Mouse (Mus musculus): ENCODE measurements around the gene Phf13. TPM values are rescaled to one million over a fixed set of nuclear protein-coding genes. Genes with fewer than 3 reads are reported as not detected.

Gene Phf13
- polyA plus RNA-seq, 1 experiment from 2014 or later: 15.1 TPM

DNA sequence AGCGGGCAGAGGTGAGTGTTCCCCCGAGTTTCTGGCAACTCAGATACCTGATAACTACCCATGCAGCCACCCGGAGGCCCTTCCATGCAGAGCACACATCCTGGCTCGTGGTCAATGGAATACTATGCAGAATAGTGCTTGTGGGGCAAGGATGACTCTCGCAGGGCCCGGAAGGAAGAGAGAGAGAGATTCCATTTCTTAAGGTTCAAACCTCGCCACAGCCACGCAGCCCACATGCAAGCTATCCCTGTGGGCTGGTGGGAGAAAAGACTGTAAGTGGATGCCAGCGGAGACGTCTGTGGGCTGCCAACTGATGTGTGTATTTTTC lies 8.1 kb downstream of the Phf13 start:
- Histone ChIP-seq H3K27ac (ENCODE audit: low read depth, low read length) (peak overlapping the region; percentile 63; the same call in 1 of the 2 replicates), H3K4me3 (ENCODE audit: low read depth, low read length) (peak overlapping the region; percentile 71), H3K4me1 (ENCODE audit: control insufficient read depth, insufficient read depth, low read length) (peaks cover 7% of the 10 kb centered on the region; the same call in 1 of the 2 replicates), H3K4me2 (ENCODE audit: low read depth, low read length) (peak overlapping the region; percentile 73), H3K9ac (replicated peaks; ENCODE audit: low read depth, low read length) (peak overlapping the region; percentile 86), H3K27me3 (ENCODE audit: control insufficient read depth, insufficient read depth, low read length) (no peaks in the 10 kb centered on the region), H3K36me3 (ENCODE audit: control insufficient read depth, insufficient read depth, low read length) (peaks cover 24% of the 10 kb centered on the region), H3K9me3 (ENCODE audit: control insufficient read depth, low read length) (no peaks in the 10 kb centered on the region)
- whole genome bisulfite sequencing: 32% methylated on average over 10 of the region's 10 CpGs
- ATAC-seq (ENCODE audit: low read depth): no peak

DNA sequence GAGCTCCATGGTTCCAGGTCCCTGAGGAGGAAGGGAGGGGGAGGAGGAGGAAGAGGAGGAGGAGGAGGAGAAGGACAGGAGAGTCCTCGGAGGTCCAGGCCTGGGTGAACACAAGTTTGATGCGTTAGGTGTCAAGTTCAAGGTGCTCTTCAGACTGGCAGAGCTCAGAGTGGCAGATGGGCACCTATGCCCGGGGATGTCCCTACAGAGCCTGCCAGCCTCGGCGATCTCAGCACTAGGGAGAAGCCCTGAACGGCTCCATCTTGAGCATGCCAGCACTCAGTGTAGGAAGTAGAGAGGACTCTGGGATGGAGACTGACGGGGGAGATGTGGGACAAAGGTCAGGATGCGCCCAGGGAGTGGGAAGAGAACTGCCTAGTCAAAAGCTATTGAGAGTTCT lies 9.4 kb downstream of the Phf13 start:
- Histone ChIP-seq H3K27ac (ENCODE audit: low read depth, low read length) (no peak overlapping the region), H3K9ac (replicated peaks; ENCODE audit: low read depth, low read length) (no peak overlapping the region), H3K9me3 (ENCODE audit: control insufficient read depth, low read length) (no peaks in the 10 kb centered on the region), H3K4me3 (ENCODE audit: low read depth, low read length) (no peak overlapping the region), H3K4me2 (ENCODE audit: low read depth, low read length) (no peak overlapping the region), H3K27me3 (ENCODE audit: control insufficient read depth, insufficient read depth, low read length) (no peaks in the 10 kb centered on the region), H3K4me1 (ENCODE audit: control insufficient read depth, insufficient read depth, low read length) (peaks cover 7% of the 10 kb centered on the region; the same call in 1 of the 2 replicates), H3K36me3 (ENCODE audit: control insufficient read depth, insufficient read depth, low read length) (peaks cover 21% of the 10 kb centered on the region)
- ATAC-seq (ENCODE audit: low read depth): no peak
- WGBS: 67% methylated on average over 8 of the region's 8 CpGs

DNA sequence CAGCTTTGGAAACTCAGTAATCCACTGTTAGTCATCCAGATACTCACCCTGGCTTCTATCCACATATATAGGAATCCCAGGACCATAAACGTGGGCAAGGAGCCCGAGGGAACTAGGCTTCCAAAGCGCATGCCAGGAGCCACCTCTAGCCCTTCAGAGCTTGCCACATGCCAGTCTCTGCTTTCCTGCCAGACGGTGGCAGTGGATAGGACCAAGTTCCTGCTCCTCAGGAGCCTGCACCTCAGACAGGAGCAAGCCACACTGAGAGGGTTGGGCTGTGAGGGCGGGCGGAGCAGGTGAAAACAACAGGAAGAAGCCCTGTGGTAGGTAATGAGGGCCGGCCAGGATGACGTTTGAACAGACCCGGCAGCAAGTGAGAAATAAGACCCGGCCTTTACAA lies 10.2 kb downstream of the Phf13 start:
- no peaks in the 10 kb centered on the region for H3K9me3 ChIP-seq (ENCODE audit: control insufficient read depth, low read length)
- H3K27me3 ChIP-seq (ENCODE audit: control insufficient read depth, insufficient read depth, low read length): no peaks in the 10 kb centered on the region
- peaks cover 15% of the 10 kb centered on the region for H3K36me3 ChIP-seq (ENCODE audit: control insufficient read depth, insufficient read depth, low read length)
- no peak overlapping the region for H3K27ac ChIP-seq (ENCODE audit: low read depth, low read length)
- H3K9ac ChIP-seq (replicated peaks; ENCODE audit: low read depth, low read length): no peak overlapping the region
- H3K4me2 ChIP-seq (ENCODE audit: low read depth, low read length): no peak overlapping the region
- H3K4me3 ChIP-seq (ENCODE audit: low read depth, low read length): no peak overlapping the region
- WGBS: 33% methylated on average over 10 of the region's 10 CpGs
- H3K4me1 ChIP-seq (ENCODE audit: control insufficient read depth, insufficient read depth, low read length): peaks cover 7% of the 10 kb centered on the region; the same call in 1 of the 2 replicates
- ATAC-seq (ENCODE audit: low read depth): no peak

DNA sequence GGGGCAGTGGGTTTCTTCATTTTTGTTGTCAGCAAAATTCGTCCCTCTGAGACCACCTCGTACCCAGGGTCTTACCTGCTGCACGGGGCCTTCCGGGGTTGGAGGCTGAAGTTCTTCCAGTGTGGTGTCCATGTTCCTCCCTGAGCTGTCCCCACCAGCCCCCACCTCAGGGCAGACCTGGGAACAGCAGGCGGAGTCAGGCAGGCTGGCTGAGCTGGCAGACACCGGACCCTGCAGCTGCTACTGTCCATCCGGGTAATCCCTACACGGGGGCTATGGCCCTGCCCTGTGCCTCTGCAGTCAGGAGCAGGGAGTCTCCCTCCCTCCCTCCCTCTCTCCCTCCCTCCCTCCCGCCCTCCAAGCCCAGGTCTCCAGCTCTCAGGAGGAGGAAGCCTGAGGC lies 12.5 kb downstream of the Phf13 start:
- H3K27me3 ChIP-seq (ENCODE audit: control insufficient read depth, insufficient read depth, low read length): no peaks in the 10 kb centered on the region
- H3K27ac ChIP-seq (ENCODE audit: low read depth, low read length): no peak overlapping the region
- no peaks in the 10 kb centered on the region for H3K9me3 ChIP-seq (ENCODE audit: control insufficient read depth, low read length)
- H3K4me1 ChIP-seq (ENCODE audit: control insufficient read depth, insufficient read depth, low read length): peaks cover 7% of the 10 kb centered on the region; the same call in 1 of the 2 replicates
- no peak overlapping the region for H3K9ac ChIP-seq (replicated peaks; ENCODE audit: low read depth, low read length)
- 42% methylated on average over 8 of the region's 9 CpGs for WGBS
- ATAC-seq (ENCODE audit: low read depth): no peak
- H3K36me3 ChIP-seq (ENCODE audit: control insufficient read depth, insufficient read depth, low read length): peaks cover 22% of the 10 kb centered on the region
- H3K4me3 ChIP-seq (ENCODE audit: low read depth, low read length): no peak overlapping the region
- H3K4me2 ChIP-seq (ENCODE audit: low read depth, low read length): no peak overlapping the region

- peaks cover 22% of the 10 kb centered on the region for H3K36me3 ChIP-seq (ENCODE audit: control insufficient read depth, insufficient read depth, low read length)
- ATAC-seq (ENCODE audit: low read depth): no peak
- no peak overlapping the region for H3K27ac ChIP-seq (ENCODE audit: low read depth, low read length)
Observed at GRCm38 (mm10) chr4:151983043-151983442, 13.0 kb downstream of the Phf13 start.

DNA sequence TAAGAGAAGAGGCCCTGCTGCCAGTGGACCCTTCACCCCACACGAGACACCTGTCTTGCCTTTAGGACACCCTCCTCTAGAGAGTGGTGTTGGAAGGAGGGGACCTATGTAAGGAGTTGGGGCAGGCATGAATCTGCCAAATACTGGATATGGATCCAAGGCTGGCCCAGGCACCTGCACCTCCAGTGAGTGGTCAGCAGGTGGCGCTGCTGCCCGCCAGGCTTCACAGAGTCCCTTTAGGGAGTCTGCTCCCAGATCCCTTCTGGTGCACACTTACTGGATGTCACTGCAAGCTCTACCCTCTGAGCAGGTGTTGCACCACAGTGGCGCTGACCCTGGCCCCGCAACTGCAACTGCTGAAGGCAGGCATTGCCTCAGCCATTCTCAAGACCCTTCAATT lies 14.7 kb downstream of the Phf13 start:
- whole genome bisulfite sequencing: 14% methylated on average over 5 of the region's 5 CpGs
- no peak overlapping the region for H3K9ac ChIP-seq (replicated peaks; ENCODE audit: low read depth, low read length)
- no peak overlapping the region for H3K4me3 ChIP-seq (ENCODE audit: low read depth, low read length)
- H3K9me3 ChIP-seq (ENCODE audit: control insufficient read depth, low read length): no peaks in the 10 kb centered on the region
- H3K36me3 ChIP-seq (ENCODE audit: control insufficient read depth, insufficient read depth, low read length): peaks cover 22% of the 10 kb centered on the region
- no peak overlapping the region for H3K27ac ChIP-seq (ENCODE audit: low read depth, low read length)
- no peak overlapping the region for H3K4me2 ChIP-seq (ENCODE audit: low read depth, low read length)
- H3K4me1 ChIP-seq (ENCODE audit: control insufficient read depth, insufficient read depth, low read length): 0 out of 2 replicates have a peak, but pooled peaks cover 5% of the 10 kb centered on the region
- no peaks in the 10 kb centered on the region for H3K27me3 ChIP-seq (ENCODE audit: control insufficient read depth, insufficient read depth, low read length)
- peak; percentile 54; the same call in 1 of the 2 replicates for ATAC-seq (ENCODE audit: low read depth)

More at GRCm38 (mm10) chr4:151983043-151983442, 13.0 kb downstream of the Phf13 start:
- 71% methylated on average over 17 of the region's 17 CpGs for WGBS
- no peaks in the 10 kb centered on the region for H3K27me3 ChIP-seq (ENCODE audit: control insufficient read depth, insufficient read depth, low read length)
- no peak overlapping the region for H3K9ac ChIP-seq (replicated peaks; ENCODE audit: low read depth, low read length)
- no peak overlapping the region for H3K4me3 ChIP-seq (ENCODE audit: low read depth, low read length)
- H3K9me3 ChIP-seq (ENCODE audit: control insufficient read depth, low read length): no peaks in the 10 kb centered on the region
- H3K4me2 ChIP-seq (ENCODE audit: low read depth, low read length): no peak overlapping the region
- H3K4me1 ChIP-seq (ENCODE audit: control insufficient read depth, insufficient read depth, low read length): peaks cover 8% of the 10 kb centered on the region; the same call in 1 of the 2 replicates

- no peak for ATAC-seq (ENCODE audit: low read depth)
- H3K9me3 ChIP-seq (ENCODE audit: control insufficient read depth, low read length): no peaks in the 10 kb centered on the region
- 84% methylated on average over 8 of the region's 8 CpGs for WGBS
Observed at GRCm38 (mm10) chr4:151980699-151981098, 15.4 kb downstream of the Phf13 start.

DNA sequence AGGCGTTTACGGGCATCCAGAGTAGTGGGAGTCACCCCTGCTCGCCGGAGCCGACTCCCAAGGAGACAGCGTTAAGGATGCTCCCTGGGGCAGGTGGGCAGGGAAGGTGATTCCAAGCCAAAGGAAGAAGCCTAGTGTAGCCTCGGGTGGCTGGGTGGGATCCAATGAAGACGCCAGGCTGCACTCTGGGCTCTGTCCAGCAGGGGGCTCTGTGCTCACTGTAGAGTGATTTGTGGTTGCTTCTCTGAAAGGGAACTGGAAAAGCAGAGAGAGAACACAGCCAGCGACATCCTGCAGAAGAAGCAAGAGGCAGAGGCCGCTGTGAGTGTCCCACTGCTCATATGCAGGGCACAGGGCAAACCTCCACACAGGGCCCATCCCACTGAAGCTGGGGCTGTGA lies 18.3 kb downstream of the Phf13 start:
- peak; percentile 5; the same call in 1 of the 2 replicates for ATAC-seq (ENCODE audit: low read depth)
- Histone ChIP-seq H3K27me3 (ENCODE audit: control insufficient read depth, insufficient read depth, low read length) (no peaks in the 10 kb centered on the region), H3K27ac (ENCODE audit: low read depth, low read length) (peak overlapping the region; percentile 28; the same call in 1 of the 2 replicates), H3K9me3 (ENCODE audit: control insufficient read depth, low read length) (no peaks in the 10 kb centered on the region), H3K36me3 (ENCODE audit: control insufficient read depth, insufficient read depth, low read length) (peaks cover 26% of the 10 kb centered on the region), H3K4me3 (ENCODE audit: low read depth, low read length) (no peak overlapping the region), H3K9ac (replicated peaks; ENCODE audit: low read depth, low read length) (0 out of 2 replicates have a peak overlapping the region, but pooled peaks have one; percentile 28), H3K4me2 (ENCODE audit: low read depth, low read length) (no peak overlapping the region), H3K4me1 (ENCODE audit: control insufficient read depth, insufficient read depth, low read length) (0 out of 2 replicates have a peak, but pooled peaks cover 5% of the 10 kb centered on the region)
- 36% methylated on average over 10 of the region's 10 CpGs for WGBS

More at GRCm38 (mm10) chr4:151980699-151981098, 15.4 kb downstream of the Phf13 start:
- H3K36me3 ChIP-seq (ENCODE audit: control insufficient read depth, insufficient read depth, low read length): peaks cover 21% of the 10 kb centered on the region
- no peak overlapping the region for H3K4me2 ChIP-seq (ENCODE audit: low read depth, low read length)
- no peak overlapping the region for H3K9ac ChIP-seq (replicated peaks; ENCODE audit: low read depth, low read length)
- H3K4me1 ChIP-seq (ENCODE audit: control insufficient read depth, insufficient read depth, low read length): 0 out of 2 replicates have a peak, but pooled peaks cover 5% of the 10 kb centered on the region
- H3K27me3 ChIP-seq (ENCODE audit: control insufficient read depth, insufficient read depth, low read length): no peaks in the 10 kb centered on the region
- no peak overlapping the region for H3K4me3 ChIP-seq (ENCODE audit: low read depth, low read length)
- no peak overlapping the region for H3K27ac ChIP-seq (ENCODE audit: low read depth, low read length)

DNA sequence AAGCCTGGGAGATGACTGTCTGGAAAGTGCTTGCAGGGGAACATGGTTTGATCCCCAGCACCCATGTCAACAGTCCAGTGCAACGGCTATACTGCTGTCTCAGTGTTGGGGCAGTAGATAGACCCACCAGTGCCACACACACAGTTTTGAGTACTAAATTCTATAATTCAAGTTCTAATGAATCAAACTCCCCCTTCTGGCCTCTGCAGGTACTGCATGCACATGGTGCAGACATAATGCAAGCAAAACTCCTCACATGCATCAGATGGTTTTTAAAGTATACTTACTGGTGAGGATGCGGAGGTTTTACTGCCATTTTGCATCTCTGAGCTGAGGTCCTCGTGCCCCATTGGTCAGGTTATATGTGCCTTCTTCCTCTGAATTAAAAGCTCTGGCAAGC lies 20.6 kb downstream of the Phf13 start:
- H3K4me1 ChIP-seq (ENCODE audit: control insufficient read depth, insufficient read depth, low read length): 0 out of 2 replicates have a peak, but pooled peaks cover 5% of the 10 kb centered on the region
- H3K27ac ChIP-seq (ENCODE audit: low read depth, low read length): no peak overlapping the region
- H3K36me3 ChIP-seq (ENCODE audit: control insufficient read depth, insufficient read depth, low read length): peaks cover 23% of the 10 kb centered on the region
- no peak for ATAC-seq (ENCODE audit: low read depth)
- no peak overlapping the region for H3K9ac ChIP-seq (replicated peaks; ENCODE audit: low read depth, low read length)
- no peaks in the 10 kb centered on the region for H3K27me3 ChIP-seq (ENCODE audit: control insufficient read depth, insufficient read depth, low read length)
- 97% methylated on average over 3 of the region's 3 CpGs for WGBS
- H3K9me3 ChIP-seq (ENCODE audit: control insufficient read depth, low read length): no peaks in the 10 kb centered on the region
- no peak overlapping the region for H3K4me2 ChIP-seq (ENCODE audit: low read depth, low read length)
- no peak overlapping the region for H3K4me3 ChIP-seq (ENCODE audit: low read depth, low read length)
